Mouse (Mus musculus) myocyte (in vitro differentiated cells): Measurements from ENCODE around the gene Ntn5.

Source experiments
- CEBPB ChIP-seq: IDR thresholded peaks from 2 replicates; pipeline ENCODE4 v1.6.1; 2011; ENCODE audit warnings: mild to moderate bottlenecking, moderate library complexity; ENCODE audit not compliant: poor library complexity, insufficient read depth, severe bottlenecking
- E2F4 ChIP-seq: IDR thresholded peaks from one replicate; pipeline ENCODE4 v1.6.1; 2011; ENCODE audit warnings: mild to moderate bottlenecking, control low read depth, moderate library complexity; ENCODE audit not compliant: insufficient read depth
- MAX ChIP-seq: IDR thresholded peaks from one replicate; pipeline ENCODE4 v1.6.1; 2011; ENCODE audit warnings: low read depth, mild to moderate bottlenecking, control low read depth
- MYOD1 ChIP-seq, 3 experiments: IDR thresholded peaks; one replicate each; pipeline ENCODE4 v1.6.1; 2011; ENCODE audit warnings: control low read depth in 2 of 3, low read depth in 2 of 3, mild to moderate bottlenecking in 2 of 3, moderate library complexity in 1 of 3; ENCODE audit not compliant: insufficient read length in 2 of 3, control insufficient read depth in 1 of 3
- MYOG ChIP-seq, 3 experiments: IDR thresholded peaks; one replicate each; pipeline ENCODE4 v1.6.1; 2011; ENCODE audit warnings: control low read depth in 2 of 3, low read depth in 2 of 3, mild to moderate bottlenecking in 2 of 3; ENCODE audit not compliant: insufficient read length in 2 of 3, control insufficient read depth in 1 of 3, insufficient read depth in 1 of 3
- POLR2A ChIP-seq: IDR thresholded peaks from one replicate; pipeline ENCODE4 v1.6.1; 2011; ENCODE audit warnings: low read depth, mild to moderate bottlenecking, control low read depth, moderate library complexity; ENCODE audit not compliant: insufficient read length
- POLR2AphosphoS2 ChIP-seq: IDR thresholded peaks from one replicate; pipeline ENCODE4 v1.6.1; 2011; ENCODE audit warnings: low read depth, control low read depth; ENCODE audit not compliant: insufficient read length
- REST ChIP-seq: IDR thresholded peaks from one replicate; pipeline ENCODE4 v1.6.1; 2011; ENCODE audit warnings: mild to moderate bottlenecking, control low read depth, moderate library complexity; ENCODE audit not compliant: insufficient read depth, insufficient read length
- SRF ChIP-seq: IDR thresholded peaks from one replicate; pipeline ENCODE4 v1.6.1; 2011; ENCODE audit warnings: low read depth; ENCODE audit not compliant: control insufficient read depth, insufficient read length
- TCF12 ChIP-seq: IDR thresholded peaks from one replicate; pipeline ENCODE4 v1.6.1; 2011; ENCODE audit warnings: mild to moderate bottlenecking, control low read depth; ENCODE audit not compliant: poor library complexity, insufficient read depth, severe bottlenecking
- TCF3 ChIP-seq: IDR thresholded peaks from one replicate; pipeline ENCODE4 v1.6.1; 2011; ENCODE audit warnings: low read depth, control low read depth; ENCODE audit not compliant: insufficient read length
- USF1 ChIP-seq: IDR thresholded peaks from one replicate; pipeline ENCODE4 v1.6.1; 2011; ENCODE audit warnings: low read depth, mild to moderate bottlenecking, control low read depth, moderate library complexity

DNA sequence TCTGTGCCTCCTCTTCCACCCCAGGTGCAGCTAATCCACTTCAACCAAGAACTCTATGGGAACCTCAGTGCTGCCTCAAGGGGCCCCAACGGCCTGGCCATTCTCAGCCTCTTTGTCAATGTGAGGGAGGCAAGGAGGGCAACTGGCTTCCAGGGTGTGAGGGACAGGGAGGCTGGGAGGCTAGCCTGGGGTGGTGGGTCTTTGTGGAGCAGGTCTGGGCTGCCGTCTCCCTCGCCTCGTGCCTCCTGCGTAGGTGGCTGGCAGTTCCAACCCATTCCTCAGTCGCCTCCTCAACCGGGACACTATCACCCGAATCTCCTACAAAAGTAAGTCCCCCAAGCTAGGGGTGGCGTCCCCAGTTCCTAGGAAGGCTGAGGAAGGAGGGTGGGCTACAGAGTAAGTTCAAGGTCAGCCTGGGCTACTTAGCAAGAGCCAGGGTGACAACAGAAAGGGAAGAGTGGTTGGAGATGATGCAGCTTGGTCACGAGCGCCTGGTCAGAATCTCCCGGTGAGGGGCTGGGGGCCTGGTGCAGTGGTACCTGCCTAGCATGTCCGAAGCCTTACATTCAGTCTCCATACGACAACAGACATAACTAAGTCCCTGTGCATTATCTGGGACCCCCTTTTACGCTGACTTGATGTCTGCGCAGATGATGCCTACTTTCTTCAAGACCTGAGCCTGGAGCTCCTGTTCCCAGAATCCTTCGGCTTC, 19.1 kb downstream of the Ntn5 start:
- no peak for TF ChIP-seq POLR2AphosphoS2
- no peak for TF ChIP-seq POLR2A
- TF ChIP-seq MYOG (IDR thresholded peaks at IDR 0.05; ENCODE audit: control insufficient read depth in 1 of 3, insufficient read depth in 1 of 3, insufficient read length in 2 of 3, low read depth in 2 of 3) = no peak
- no peak for TF ChIP-seq TCF3
- no peak for TF ChIP-seq TCF12
- TF ChIP-seq MAX = no peak
- TF ChIP-seq CEBPB = no peak
- no peak for TF ChIP-seq E2F4
- TF ChIP-seq USF1 = no peak
- no peak for TF ChIP-seq REST
- TF ChIP-seq MYOD1 (IDR thresholded peaks at IDR 0.05; ENCODE audit: control insufficient read depth in 1 of 3, insufficient read length in 2 of 3, low read depth in 2 of 3) = no peak
- no peak for TF ChIP-seq SRF
